Mouse (Mus musculus) bone marrow, adult 2 months (tissue): ENCODE measurements around the gene Hoxc9.

Experiments
- CTCF ChIP-seq: fragments of 200-500 bp; IDR thresholded peaks from 2 replicates; pipeline ENCODE4 v1.5.1; 2011; ENCODE audit warnings: low read length, control low read depth; ENCODE audit not compliant: control insufficient read depth, insufficient read depth
- POLR2A ChIP-seq: fragments of 200-500 bp; IDR thresholded peaks from 2 replicates; pipeline ENCODE4 v1.6.1; 2011; ENCODE audit warnings: low read depth, mild to moderate bottlenecking, control low read depth, low read length, borderline replicate concordance; ENCODE audit not compliant: control insufficient read depth

DNA sequence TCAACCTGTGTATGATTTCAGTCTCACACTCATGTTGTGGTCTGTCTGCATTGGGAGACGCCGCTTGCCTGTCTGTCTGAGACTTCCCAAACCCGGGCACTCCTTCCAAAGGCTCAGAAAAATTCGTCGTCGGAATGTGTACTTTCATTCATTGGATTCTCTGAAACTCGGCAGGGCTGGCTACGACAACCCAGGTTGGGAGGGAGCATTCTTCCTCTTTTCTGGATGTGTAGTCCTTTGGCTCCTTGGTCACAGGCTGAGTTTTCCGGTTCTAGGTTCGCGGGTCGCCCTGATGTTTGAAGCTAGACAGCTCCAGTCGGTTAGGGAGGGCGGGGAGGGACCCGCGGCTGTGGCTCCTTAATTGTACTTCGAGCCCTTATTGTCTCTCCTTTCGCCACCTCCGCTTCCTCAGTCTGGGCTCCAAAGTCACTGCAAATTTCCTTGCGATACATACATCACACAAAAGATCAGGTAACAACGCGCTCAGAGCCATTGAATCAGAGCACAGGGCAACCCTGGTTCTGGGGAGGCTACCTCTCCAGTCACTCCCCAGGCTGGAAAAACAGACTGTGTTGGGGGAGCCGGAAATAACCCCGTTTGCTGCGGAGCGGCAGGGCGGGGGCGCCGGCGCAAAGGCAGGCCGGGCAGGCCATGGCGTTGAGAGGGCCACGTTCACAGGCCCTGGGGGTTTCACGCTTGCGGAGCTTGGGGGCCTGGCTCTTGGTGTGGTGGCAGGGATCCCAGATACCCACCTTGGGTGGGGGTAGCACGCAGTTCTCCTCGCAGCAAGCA, 588 bp downstream of the Hoxc9 start:
- no peak for TF ChIP-seq CTCF
- no peak for TF ChIP-seq POLR2A
